Mouse (Mus musculus): ENCODE results near the gene Slfn5. TPM values are rescaled to one million over a fixed set of nuclear protein-coding genes. Genes with fewer than 3 reads are reported as not detected.
"Not testable (repeated sequence)": the region's sequence is repeated elsewhere in the genome, so short reads cannot be mapped to it uniquely, and the experiment has no call there.

Slfn5 gene
- total RNA-seq, 4 experiments from 2014 or later: 4.1 to 6.8 (median 5.0) TPM

DNA sequence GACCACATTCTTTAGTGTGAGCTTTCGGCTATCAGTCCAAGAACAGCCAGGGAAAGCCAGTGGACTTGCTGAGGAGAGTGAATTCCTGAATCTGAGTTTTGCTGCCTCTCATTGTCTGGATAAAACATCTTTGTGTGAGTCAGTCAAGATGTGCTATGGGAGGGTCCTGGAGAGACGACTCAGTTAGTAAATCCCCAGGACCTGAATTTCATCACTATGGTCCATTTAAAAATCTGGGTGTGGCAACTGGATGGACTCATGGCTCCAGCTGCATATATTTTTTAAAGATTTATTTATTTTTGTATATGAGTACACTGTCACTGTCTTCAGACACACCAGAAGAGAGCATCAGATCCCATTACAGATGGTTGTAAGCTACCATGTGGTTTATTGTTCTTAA is 5.5 kb upstream of the Slfn5 start:
- DNase-seq (ENCODE audit: low spot score in 2 of 2): no peak

- DNase-seq (ENCODE audit: low spot score in 2 of 2): no peak
These were observed 3.7 kb upstream of the Slfn5 start for GRCm38 (mm10) chr11:82947457-82947856.

GRCm38 (mm10) chr11:82949036-82949435 is 2.1 kb upstream of the Slfn5 start:
- no peak for DNase-seq (ENCODE audit: low spot score in 2 of 2)

GRCm38 (mm10) chr11:82951865-82952611 is 889 bp downstream of the Slfn5 start:
- DNase-seq (ENCODE audit: low spot score in 2 of 2): no peak

DNA sequence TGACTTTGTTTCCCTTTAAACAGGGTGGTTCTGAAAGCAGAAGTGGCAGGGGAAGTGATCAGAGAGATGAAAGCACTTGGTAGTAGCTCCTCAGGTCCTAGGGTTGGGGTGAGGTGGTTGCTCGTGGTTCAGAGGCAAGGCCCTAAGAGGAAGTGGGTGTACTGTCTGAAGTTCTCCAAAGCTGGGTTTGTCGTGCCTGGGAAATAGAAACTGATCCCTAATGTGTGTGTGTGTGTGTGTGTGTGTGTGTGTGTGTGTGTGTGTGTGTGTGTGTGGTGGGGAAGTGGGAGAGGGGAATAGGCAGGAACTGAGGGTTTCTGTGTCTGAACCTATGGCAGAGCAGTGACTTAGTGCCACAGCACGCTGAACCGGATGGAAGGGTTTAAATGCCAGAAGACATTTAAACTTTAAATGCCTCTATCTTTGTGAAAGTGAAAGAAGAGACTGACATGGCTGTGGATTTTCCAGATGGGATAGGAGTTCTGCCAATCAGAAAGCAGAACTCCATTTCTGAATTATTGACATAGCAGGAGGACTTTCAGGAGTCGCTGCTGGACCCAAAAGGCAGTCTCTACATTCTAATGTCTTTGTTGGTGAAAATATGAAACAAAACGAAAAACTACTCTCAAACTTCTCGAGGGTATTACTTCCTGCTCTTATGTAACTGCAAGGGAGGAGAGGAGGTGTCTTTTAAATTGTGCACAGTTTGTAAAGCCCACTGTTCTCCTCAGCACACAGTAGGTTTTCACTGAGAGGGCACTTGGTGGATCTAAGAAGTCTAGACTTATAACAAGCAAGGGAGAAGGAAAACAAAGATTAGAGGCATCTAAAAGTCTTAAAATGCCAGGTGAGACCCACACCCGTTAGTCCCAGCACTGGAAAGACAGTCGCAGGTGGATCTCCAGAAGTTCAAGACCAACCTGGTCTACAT is 1.7 kb downstream of the Slfn5 start:
- DNase-seq (ENCODE audit: low spot score in 2 of 2): no peak

GRCm38 (mm10) chr11:82954631-82955030 is 3.5 kb downstream of the Slfn5 start:
- no peak for DNase-seq (ENCODE audit: low spot score in 2 of 2)

GRCm38 (mm10) chr11:82956925-82957324 is 5.8 kb downstream of the Slfn5 start:
- DNase-seq (ENCODE audit: low spot score in 2 of 2): no peak

DNA sequence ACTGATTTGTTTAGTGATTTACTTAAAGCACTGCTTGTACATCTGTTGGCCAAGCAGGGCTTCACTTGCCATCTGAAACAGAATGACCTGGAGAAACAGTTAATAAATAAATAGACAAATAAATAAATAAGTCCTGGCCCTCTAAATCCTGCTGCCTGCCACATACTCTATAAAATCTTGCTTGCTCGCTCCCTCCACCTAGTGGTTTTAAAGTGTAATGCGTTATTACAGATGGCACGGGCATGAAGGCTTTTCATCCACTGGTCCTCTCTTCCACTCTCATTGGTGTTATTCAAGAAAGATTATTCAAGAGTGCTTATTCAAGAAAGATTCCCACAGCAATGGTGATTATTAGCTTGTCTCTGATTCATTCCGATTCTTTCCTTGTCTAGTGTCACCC is 8.5 kb downstream of the Slfn5 start:
- DNase-seq (ENCODE audit: low spot score in 2 of 2): peak in 1 of 2 experiments; percentile 11

DNA sequence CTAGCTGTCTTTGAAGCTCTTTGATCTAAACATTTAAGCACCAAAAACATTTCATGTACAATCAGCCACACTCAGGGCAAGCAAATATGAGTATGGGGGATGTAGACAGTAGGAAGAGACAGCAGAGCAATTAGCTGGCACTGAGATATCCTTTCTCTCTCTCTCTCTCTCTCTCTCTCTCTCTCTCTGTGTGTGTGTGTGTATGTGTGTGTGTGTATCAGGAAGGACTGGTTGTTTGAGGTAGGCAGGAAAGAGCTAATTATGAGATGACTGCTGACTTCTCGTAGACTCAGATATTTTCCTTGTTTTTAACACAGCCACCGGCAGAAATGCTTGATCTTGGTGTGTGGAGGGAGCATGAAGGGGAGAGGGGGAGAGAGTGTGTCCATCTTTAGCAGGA is 10.6 kb downstream of the Slfn5 start:
- no peak for DNase-seq (ENCODE audit: low spot score in 2 of 2)

GRCm38 (mm10) chr11:82962215-82962614 is 11.1 kb downstream of the Slfn5 start:
- no peak for DNase-seq (ENCODE audit: low spot score in 2 of 2)

- peak in 1 of 2 experiments; percentile 6 for DNase-seq (ENCODE audit: low spot score in 2 of 2)
These were observed 19.8 kb downstream of the Slfn5 start for GRCm38 (mm10) chr11:82970712-82971589.

DNA sequence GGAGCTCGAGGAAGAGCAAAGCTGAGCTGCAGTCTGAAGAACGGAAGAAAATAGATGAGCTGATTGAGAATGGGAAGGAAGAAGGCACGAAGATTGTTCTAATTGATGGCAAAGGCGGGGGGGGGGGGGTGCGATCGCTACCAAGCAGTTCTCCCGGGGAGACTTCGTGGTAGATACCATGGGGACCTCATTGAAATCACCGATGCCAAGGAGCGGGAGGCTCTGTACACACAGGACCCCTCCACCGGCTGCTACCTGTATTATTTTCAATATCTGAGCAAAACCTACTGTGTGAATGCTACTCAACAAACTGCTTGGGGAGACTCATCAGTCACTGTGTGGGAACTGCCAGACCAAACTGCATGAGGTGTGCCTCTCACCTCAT is 20.4 kb downstream of the Slfn5 start:
- DNase-seq (ENCODE audit: low spot score in 2 of 2): no peak

DNA sequence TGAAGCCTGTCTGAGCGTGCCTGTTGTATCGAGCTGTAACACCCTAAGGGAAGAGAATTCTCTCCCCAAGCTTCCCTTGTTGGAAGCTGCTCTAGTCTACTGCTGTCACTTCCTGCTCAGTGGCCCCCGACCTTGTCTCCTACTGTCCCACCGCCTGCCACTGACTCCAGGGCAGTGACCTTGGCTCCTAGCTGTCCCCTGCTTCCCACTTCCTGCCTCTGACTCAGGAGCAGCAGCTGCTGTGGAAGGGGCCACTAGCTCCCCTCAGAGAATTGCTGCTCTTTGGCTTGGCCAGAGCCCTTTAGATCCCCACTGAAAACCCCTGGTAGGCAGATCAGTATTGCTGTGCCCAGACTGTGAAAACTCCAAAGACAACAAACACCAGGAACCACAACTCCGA is 22.8 kb downstream of the Slfn5 start:
- DNase-seq (ENCODE audit: low spot score in 2 of 2): no peak

DNA sequence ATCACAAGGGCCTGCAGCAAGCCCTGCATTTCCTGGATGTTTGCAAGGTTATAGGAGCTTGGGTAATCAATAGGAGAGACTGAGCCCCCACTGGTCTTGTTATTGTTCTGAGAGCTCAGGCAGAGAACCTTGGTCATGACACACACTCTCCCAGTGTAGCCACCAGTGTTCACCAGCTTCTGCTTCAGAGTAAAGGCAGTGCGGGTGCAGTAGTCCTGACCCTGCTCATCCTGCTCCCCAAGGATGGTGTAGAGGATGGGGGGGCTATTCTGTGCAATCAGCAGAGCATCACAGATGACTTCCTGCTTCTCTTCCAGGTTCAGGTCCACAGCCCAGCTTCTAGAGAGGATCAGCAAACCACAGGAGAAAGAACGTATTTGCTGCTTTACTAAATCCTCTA is 31.3 kb downstream of the Slfn5 start:
- DNase-seq (ENCODE audit: low spot score in 2 of 2): not testable (repeated sequence)

DNA sequence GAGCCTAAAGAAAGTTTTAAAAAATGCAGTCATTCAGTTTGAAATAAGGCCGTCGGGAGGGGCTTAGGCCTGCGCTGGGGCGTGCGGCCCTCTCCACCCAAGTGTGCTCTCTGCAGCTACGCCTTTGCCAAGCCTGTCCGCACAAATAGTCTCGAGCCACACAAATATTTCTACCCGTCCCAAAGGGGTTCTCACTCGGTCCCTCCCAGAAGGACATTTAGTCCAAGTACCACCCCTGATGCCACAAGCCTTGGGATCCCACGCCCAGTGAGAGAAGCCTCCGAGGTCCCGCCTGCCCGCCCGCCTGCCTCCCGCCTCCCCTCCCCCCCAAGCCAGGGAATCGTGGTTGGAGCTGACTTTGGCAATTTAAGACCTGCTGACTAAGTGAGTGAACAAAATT is 32.0 kb downstream of the Slfn5 start:
- DNase-seq (ENCODE audit: low spot score in 2 of 2): no peak

DNA sequence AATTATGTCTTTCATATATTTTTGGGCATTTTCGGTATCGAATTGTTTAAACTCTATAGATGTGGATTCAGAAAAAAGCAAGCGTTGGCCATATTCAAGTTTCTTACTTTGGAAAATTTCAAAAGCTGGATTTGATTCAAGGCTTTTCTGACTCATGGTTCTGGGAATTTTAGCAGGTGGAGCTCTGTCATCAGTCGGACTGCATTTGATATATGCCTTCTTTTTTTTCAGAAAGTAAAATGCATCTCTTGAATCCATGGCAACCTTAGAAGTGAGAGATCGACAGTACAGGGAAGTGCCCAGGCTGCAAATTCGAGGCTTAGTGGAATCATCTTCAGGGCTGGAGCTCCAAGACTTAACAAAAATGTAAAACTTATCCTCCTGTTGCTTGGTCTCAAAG is 36.5 kb downstream of the Slfn5 start:
- DNase-seq (ENCODE audit: low spot score in 2 of 2): no peak

GRCm38 (mm10) chr11:82989357-82989756 is 38.2 kb downstream of the Slfn5 start:
- DNase-seq (ENCODE audit: low spot score in 2 of 2): no peak

GRCm38 (mm10) chr11:82990612-82991385 is 39.6 kb downstream of the Slfn5 start:
- DNase-seq (ENCODE audit: low spot score in 2 of 2): not testable (repeated sequence)

GRCm38 (mm10) chr11:82991469-82992166 is 40.5 kb downstream of the Slfn5 start, which contains the start of gene Slfn9:
Gene Slfn9 (minus strand): TSS chr11:82991830.
- peak in 1 of 2 experiments; percentile 9 for DNase-seq (ENCODE audit: low spot score in 2 of 2)

DNA sequence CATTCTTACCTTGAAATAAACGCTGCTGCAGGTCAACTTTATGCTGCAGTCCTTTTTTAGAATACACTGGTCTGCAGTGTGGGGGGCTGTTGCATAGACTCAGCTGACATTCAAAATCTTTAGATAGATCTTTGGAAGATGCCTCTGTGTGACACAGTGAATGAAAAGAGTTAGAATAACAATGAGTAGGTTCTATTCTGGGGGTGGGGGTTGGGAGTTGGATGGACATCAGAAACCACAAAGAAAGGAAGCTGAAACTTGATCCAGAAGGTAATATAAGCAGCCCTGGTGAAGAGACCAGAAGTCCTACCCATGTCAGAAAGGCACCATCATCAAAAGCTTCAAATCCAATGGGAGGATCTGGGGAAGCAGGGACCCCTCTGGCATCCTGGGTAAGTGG is 62.2 kb downstream of the Slfn5 start:
- no peak for DNase-seq (ENCODE audit: low spot score in 2 of 2)
